Mouse (Mus musculus): ENCODE data around the gene Tectb.

GRCm38 (mm10) chr19:55236026-55236425 is 55.5 kb downstream of the Tectb start:
- no peak for TF ChIP-seq POLR2A (IDR thresholded peaks at IDR 0.05; ENCODE audit: insufficient read depth, low read depth, low read length)
- TF ChIP-seq CTCF (IDR thresholded peaks at IDR 0.05; ENCODE audit: insufficient read depth, low read depth, low read length) = no peak
